ENCODE assay signal across 23 mouse cellular contexts in genomic region chr1:56681258-56681657, GRCm38 (mm10). TPM values are rescaled to one million over a fixed set of nuclear protein-coding genes. Genes with fewer than 3 reads are reported as not detected.
"Had no signal": no experiment of that assay in that cellular context is flagged by ENCODE, and none has a peak within 500 bp of the region (broad histone marks: within the 10 kb centered on the region; RNA-seq: fewer than 3 reads in every experiment).

No protein-coding gene starts in this region.

- H3K4me1 ChIP-seq: midbrain, embryonic 13.5 days; midbrain, embryonic 15.5 days; neural tube, embryonic 13.5 days; neural tube, embryonic 15.5 days; stomach, embryonic 15.5 days had no signal

- DNase-seq: lung, adult 18-20 months; lung, embryonic 14.5 days; lung, postnatal 10 days; lung, postnatal 4 days; right cerebral cortex, postnatal 14 days; thymus, adult 2 months; thymus, postnatal 25 days; thymus, postnatal 4 days had no signal

- ATAC-seq: midbrain, embryonic 13.5 days; midbrain, embryonic 15.5 days had no signal

- H3K27ac ChIP-seq: midbrain, embryonic 13.5 days; midbrain, embryonic 15.5 days; neural tube, embryonic 13.5 days; neural tube, embryonic 15.5 days; stomach, embryonic 15.5 days; stomach, postnatal 0 days had no signal

- H3K4me3 ChIP-seq: midbrain, embryonic 13.5 days; midbrain, embryonic 15.5 days; neural tube, embryonic 13.5 days; neural tube, embryonic 15.5 days; stomach, embryonic 15.5 days had no signal

RNA-seq across cellular contexts. Expression of gene Hsfy2, which starts 44.0 kb away (rescaled TPM):
- total RNA-seq: megakaryocyte, adult 5-6 weeks; midbrain, postnatal 0 days; monocyte, adult 5-6 weeks had no signal
- polyA plus RNA-seq: liver, embryonic 16.5 days; lung, embryonic 14.5 days; lung, embryonic 16.5 days; midbrain, embryonic 11.5 days; midbrain, embryonic 13.5 days; midbrain, embryonic 15.5 days; midbrain, postnatal 0 days; neural tube, embryonic 11.5 days; neural tube, embryonic 13.5 days; neural tube, embryonic 15.5 days; spleen, adult 2 months; stomach, embryonic 15.5 days; stomach, postnatal 0 days; thymus, adult 2 months; urinary bladder, adult 2 months had no signal
